Mouse (Mus musculus): ENCODE results near the gene Hoxa1. TPM values are rescaled to one million over a fixed set of nuclear protein-coding genes. Genes with fewer than 3 reads are reported as not detected.

The Hoxa1 gene
- polyA plus RNA-seq, 1 experiment, result 2.0 TPM

DNA sequence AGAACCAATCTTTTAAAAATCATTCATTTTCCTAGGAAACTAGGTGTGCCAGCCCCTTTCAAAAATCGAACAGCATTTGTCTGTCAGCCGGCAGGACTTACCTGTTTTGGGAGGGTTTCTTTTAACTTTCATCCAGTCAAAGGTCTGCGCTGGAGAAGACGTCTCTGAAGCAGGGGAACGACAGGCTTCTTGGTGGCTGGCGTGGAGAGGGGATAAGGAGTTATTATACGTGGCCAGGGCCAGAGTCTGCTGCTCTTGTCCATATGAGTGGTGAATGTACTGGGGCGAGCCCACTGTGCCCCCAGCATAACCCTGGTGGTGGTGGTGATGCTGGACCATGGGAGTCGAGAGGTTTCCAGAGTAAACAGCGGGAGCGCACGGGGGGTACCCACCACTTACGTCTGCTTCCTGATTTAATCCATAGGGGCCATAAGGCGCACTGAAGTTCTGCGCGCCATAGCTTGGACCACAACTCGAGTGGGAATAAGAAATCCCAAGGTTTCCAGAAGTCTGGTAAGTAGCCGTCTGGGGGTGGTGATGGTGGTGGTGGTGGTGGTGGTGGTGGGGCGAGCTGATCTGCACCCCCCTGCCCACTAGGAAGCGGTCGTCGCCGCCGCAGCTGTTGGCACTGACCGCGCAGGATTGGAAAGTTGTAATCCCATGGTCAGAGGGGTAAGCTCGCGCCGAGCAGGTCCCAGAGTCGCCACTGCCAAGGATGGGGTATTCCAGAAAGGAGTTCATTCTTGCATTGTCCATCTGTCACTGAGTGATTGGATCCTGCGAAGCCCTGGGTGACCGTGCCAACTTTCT is 446 bp downstream of the Hoxa1 start:
- no peaks in the 10 kb centered on the region for H3K27me3 ChIP-seq (ENCODE audit: control insufficient read depth, insufficient read depth, insufficient read length)
- peak overlapping the region; percentile 98 for H3K4me2 ChIP-seq (ENCODE audit: low read depth)
- peaks cover 16% of the 10 kb centered on the region for H3K79me2 ChIP-seq (ENCODE audit: control insufficient read depth, insufficient read depth)
- H3K4me3 ChIP-seq, result peak overlapping the region; percentile 86
- TF ChIP-seq MAX (IDR thresholded peaks at IDR 0.05; ENCODE audit: low read depth) (no peak), TCF12 (IDR thresholded peaks at IDR 0.05; ENCODE audit: insufficient read depth, poor library complexity, severe bottlenecking) (no peak), USF1 (IDR thresholded peaks at IDR 0.05; ENCODE audit: low read depth) (no peak), POLR2A (IDR thresholded peaks at IDR 0.05; ENCODE audit: insufficient read length, low read depth) (no peak), MYOG (IDR thresholded peaks at IDR 0.05; ENCODE audit: control insufficient read depth in 1 of 3, insufficient read depth in 1 of 3, insufficient read length in 2 of 3, low read depth in 2 of 3) (peak in 2 of 3 experiments; percentile 15 to 26), TCF3 (IDR thresholded peaks at IDR 0.05; ENCODE audit: insufficient read length, low read depth) (no peak), SRF (IDR thresholded peaks at IDR 0.05; ENCODE audit: control insufficient read depth, insufficient read length, low read depth) (no peak), POLR2AphosphoS2 (IDR thresholded peaks at IDR 0.05; ENCODE audit: insufficient read length, low read depth) (no peak), CEBPB (IDR thresholded peaks at IDR 0.05; ENCODE audit: insufficient read depth, poor library complexity, severe bottlenecking) (no peak), REST (IDR thresholded peaks at IDR 0.05; ENCODE audit: insufficient read depth, insufficient read length) (no peak), E2F4 (IDR thresholded peaks at IDR 0.05; ENCODE audit: insufficient read depth) (no peak), MYOD1 (IDR thresholded peaks at IDR 0.05; ENCODE audit: control insufficient read depth in 1 of 3, insufficient read length in 2 of 3, low read depth in 2 of 3) (peak in 1 of 3 experiments; percentile 46)
- H3K36me3 ChIP-seq (ENCODE audit: control insufficient read depth, insufficient read depth), result peaks cover 3% of the 10 kb centered on the region
- peak overlapping the region; percentile 56 for H3ac ChIP-seq (ENCODE audit: control insufficient read depth, insufficient read length)

DNA sequence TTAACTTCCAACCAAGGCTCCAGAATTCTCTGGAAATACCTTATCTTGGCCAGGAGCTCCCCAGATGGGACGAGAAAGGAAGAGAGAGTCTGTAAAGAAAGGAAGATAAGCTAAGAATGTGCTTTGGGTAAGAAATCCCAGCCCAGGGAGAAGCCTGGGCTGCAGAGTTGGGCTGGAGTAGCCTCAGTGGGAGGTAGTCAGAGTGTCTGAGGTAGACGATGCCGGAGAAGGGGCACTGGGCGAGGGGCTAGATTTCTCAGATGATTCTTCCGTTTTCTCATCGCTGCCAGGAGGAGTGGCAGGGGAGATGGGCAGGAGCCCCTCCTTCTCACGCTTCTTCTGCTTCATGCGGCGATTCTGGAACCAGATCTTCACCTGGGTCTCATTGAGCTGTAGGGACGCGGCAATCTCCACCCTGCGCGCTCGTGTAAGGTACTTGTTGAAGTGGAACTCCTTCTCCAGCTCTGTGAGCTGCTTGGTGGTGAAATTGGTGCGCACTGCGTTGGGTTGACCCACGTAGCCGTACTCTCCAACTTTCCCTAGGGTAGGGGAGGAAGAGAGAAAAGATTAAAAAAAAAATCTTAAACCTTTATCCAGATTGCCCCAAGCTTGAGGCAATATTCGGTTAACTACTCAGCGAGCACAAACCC is 1.4 kb downstream of the Hoxa1 start:
- TF ChIP-seq TCF3 (IDR thresholded peaks at IDR 0.05; ENCODE audit: insufficient read length, low read depth) (no peak), REST (IDR thresholded peaks at IDR 0.05; ENCODE audit: insufficient read depth, insufficient read length) (no peak), POLR2A (IDR thresholded peaks at IDR 0.05; ENCODE audit: insufficient read length, low read depth) (no peak), CEBPB (IDR thresholded peaks at IDR 0.05; ENCODE audit: insufficient read depth, poor library complexity, severe bottlenecking) (no peak), E2F4 (IDR thresholded peaks at IDR 0.05; ENCODE audit: insufficient read depth) (no peak), MYOD1 (IDR thresholded peaks at IDR 0.05; ENCODE audit: control insufficient read depth in 1 of 3, insufficient read length in 2 of 3, low read depth in 2 of 3) (no peak), POLR2AphosphoS2 (IDR thresholded peaks at IDR 0.05; ENCODE audit: insufficient read length, low read depth) (no peak), SRF (IDR thresholded peaks at IDR 0.05; ENCODE audit: control insufficient read depth, insufficient read length, low read depth) (no peak), MYOG (IDR thresholded peaks at IDR 0.05; ENCODE audit: control insufficient read depth in 1 of 3, insufficient read depth in 1 of 3, insufficient read length in 2 of 3, low read depth in 2 of 3) (no peak), MAX (IDR thresholded peaks at IDR 0.05; ENCODE audit: low read depth) (no peak)
- no peak overlapping the region for H3ac ChIP-seq (ENCODE audit: control insufficient read depth, insufficient read length)
- H3K27me3 ChIP-seq (ENCODE audit: control insufficient read depth, insufficient read depth, insufficient read length), result no peaks in the 10 kb centered on the region
- H3K79me2 ChIP-seq (ENCODE audit: control insufficient read depth, insufficient read depth), result peaks cover 13% of the 10 kb centered on the region
- H3K4me2 ChIP-seq (ENCODE audit: low read depth), result no peak overlapping the region
- H3K4me3 ChIP-seq, result no peak overlapping the region
- no peaks in the 10 kb centered on the region for H3K36me3 ChIP-seq (ENCODE audit: control insufficient read depth, insufficient read depth)

DNA sequence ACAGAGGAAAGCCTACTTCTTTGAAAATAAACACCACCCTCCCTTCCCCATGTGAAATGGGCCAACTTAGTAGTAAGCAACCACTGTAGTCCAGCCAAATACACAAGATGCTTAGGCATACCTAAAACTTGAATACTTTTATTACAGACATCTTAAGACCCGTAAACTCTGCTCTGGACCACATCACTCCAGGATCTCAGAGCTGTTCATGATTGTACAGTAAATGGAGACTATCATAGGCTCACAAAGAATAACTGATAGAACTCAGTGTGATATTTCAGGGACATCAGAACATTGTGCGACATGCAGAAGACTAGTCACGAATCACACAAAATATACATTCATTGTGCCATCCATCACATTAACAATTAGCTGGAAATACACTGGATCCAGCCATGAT is 2.6 kb downstream of the Hoxa1 start:
- Histone ChIP-seq H3K4me3 (no peak overlapping the region), H3K36me3 (ENCODE audit: control insufficient read depth, insufficient read depth) (no peaks in the 10 kb centered on the region), H3K27me3 (ENCODE audit: control insufficient read depth, insufficient read depth, insufficient read length) (no peaks in the 10 kb centered on the region), H3ac (ENCODE audit: control insufficient read depth, insufficient read length) (no peak overlapping the region), H3K4me2 (ENCODE audit: low read depth) (no peak overlapping the region), H3K79me2 (ENCODE audit: control insufficient read depth, insufficient read depth) (peaks cover 7% of the 10 kb centered on the region)
- no peak for TF ChIP-seq TCF12 (IDR thresholded peaks at IDR 0.05; ENCODE audit: insufficient read depth, poor library complexity, severe bottlenecking)
- no peak for TF ChIP-seq MYOG (IDR thresholded peaks at IDR 0.05; ENCODE audit: control insufficient read depth in 1 of 3, insufficient read depth in 1 of 3, insufficient read length in 2 of 3, low read depth in 2 of 3)
- TF ChIP-seq MAX (IDR thresholded peaks at IDR 0.05; ENCODE audit: low read depth), result no peak
- TF ChIP-seq MYOD1 (IDR thresholded peaks at IDR 0.05; ENCODE audit: control insufficient read depth in 1 of 3, insufficient read length in 2 of 3, low read depth in 2 of 3), result no peak
- no peak for TF ChIP-seq SRF (IDR thresholded peaks at IDR 0.05; ENCODE audit: control insufficient read depth, insufficient read length, low read depth)

GRCm38 (mm10) chr6:52154044-52154443 is 4.1 kb downstream of the Hoxa1 start:
- Histone ChIP-seq H3ac (ENCODE audit: control insufficient read depth, insufficient read length) (no peak overlapping the region), H3K27me3 (ENCODE audit: control insufficient read depth, insufficient read depth, insufficient read length) (no peaks in the 10 kb centered on the region), H3K79me2 (ENCODE audit: control insufficient read depth, insufficient read depth) (peaks cover under 1% of the 10 kb centered on the region), H3K4me2 (ENCODE audit: low read depth) (no peak overlapping the region), H3K4me3 (no peak overlapping the region), H3K36me3 (ENCODE audit: control insufficient read depth, insufficient read depth) (no peaks in the 10 kb centered on the region)
- TF ChIP-seq MYOD1 (IDR thresholded peaks at IDR 0.05; ENCODE audit: control insufficient read depth in 1 of 3, insufficient read length in 2 of 3, low read depth in 2 of 3) (peak in 1 of 3 experiments; percentile 37), MYOG (IDR thresholded peaks at IDR 0.05; ENCODE audit: control insufficient read depth in 1 of 3, insufficient read depth in 1 of 3, insufficient read length in 2 of 3, low read depth in 2 of 3) (peak in 1 of 3 experiments; percentile 45), POLR2A (IDR thresholded peaks at IDR 0.05; ENCODE audit: insufficient read length, low read depth) (no peak)
